Mouse (Mus musculus) urinary bladder, adult 2 months (tissue): ENCODE results near the gene Klhl36. TPM values are rescaled to one million over a fixed set of nuclear protein-coding genes. Genes with fewer than 3 reads are reported as not detected.
A peak's percentile ranks its signal among the peaks of the same experiment; 100 is the strongest.
"Not testable (repeated sequence)": the region's sequence is repeated elsewhere in the genome, so short reads cannot be mapped to it uniquely, and the experiment has no call there.

Experiments used
- DNase-seq: peaks from one replicate; pipeline ENCODE4 v3.0.0; 2022; ENCODE audit warnings: low spot score
- polyA plus RNA-seq: library from polyadenylated mRNA; depleted of rRNA; stranded (reverse); fragments of >200 nt; gene quantifications from 2 replicates; pipeline ENCODE4 v1.2.3, GENCODE M21; 2012

The Klhl36 gene
- polyA plus RNA-seq, 1 experiment = 10.6 TPM

- DNase-seq = no peak
Measured at GRCm38 (mm10) chr8:119835270-119835669, 26.8 kb upstream of the Klhl36 start.

DNA sequence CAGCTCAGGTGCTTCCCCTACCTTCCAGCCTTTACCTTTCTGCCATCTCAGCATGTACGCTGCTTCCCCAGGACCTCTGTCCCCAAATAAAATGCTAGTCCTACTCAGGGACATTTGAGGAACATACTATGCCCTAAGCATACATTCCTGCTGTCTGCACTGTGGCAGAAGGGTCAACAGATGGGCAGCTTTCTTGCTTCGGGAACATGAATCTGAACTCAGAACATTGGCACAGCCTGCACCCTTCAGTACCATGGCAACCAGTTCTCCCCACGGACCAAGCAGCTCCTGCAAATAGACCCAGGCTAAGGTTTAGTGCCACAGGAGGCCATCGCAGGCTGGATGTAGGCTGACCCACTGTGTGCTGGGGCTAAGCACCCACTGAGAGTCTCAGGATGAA lies 25.2 kb upstream of the Klhl36 start:
- DNase-seq = no peak

GRCm38 (mm10) chr8:119837553-119838071 lies 24.5 kb upstream of the Klhl36 start:
- DNase-seq = no peak

DNA sequence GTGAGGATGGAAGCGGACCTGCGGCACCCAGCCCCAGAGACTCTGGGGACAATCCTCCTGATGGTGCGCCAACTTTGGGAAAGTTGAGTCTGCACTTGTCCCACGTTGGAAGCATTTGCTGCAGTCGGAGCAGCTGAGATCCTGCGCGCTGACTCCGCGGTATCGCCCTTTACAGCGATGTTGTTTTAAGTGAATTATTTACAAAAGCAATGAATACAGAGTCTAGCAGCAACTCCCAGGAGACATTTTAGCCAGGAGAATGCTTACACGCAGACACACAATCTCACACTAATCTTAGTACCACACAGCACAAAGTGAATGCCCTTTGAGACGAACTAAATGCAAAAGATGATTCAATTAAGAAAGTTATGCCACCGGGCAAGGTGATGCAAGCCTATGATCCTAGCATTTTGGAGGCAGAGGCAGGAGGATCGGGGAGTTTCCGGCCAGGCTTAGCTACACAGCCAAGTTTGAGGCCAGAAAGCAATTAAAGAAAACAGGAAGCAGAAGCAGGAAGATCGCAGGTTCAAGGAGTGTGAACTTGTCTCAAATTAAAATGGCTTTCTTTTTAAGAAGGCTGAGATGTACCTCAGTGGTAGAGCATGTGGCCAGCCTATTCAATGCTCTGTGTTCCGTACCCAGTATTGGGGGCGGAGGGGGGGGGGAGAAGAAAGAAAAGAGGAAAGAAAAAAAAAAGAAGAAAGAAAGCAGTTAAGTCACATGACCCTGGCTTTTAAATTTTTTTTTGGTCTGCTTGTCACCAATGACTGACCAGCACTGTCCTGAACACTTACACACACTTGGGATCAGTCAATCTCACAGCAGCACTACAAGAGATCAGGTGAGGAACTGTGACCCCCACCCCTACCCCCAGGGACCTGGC lies 23.7 kb upstream of the Klhl36 start:
- DNase-seq = no peak

DNA sequence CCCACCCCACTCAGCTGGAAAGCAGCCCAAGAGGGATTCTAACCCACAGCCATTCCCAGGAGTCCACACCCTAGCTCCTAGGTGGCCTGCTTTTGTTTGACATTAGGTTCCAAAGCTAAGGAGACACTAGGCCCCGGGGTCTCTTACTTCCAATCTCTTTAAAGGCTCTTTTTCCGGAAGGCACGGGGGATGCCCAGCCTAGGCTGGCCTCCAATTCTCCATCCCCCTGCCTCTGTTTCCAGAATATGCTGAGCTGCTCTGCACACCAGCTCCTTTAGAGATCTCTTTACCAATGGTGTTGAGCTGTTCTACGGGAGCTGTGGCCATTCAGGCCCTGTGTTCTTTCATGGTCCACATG lies 23.1 kb upstream of the Klhl36 start:
- DNase-seq = no peak

DNA sequence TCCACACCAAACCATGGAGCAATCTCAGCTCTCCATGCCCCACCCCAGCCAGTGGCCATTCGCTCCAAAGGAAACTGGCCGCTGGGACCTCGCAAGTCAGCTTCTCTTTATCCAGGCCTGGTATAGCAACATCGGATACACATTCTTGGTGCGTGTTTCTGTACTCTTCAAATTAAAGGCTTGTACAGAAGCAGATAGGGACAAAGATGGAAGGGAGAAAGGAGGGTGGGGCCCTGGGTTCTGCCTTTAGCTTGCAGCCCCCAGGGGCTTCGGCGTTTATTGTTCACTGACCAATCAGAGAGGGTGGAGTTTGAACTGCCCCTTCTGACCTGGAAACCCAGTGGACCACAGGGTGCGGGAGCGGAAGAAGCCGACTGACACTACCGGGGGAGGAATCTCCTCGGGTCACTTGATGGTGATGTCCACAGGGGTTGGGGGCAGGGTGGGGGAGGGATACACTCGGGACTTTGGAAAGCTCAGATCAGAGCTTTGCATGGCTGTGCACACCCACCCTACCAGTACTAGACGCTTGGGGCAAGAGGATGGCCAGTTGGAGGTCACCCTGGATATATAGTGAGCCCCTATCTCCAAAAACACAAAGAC lies 22.5 kb upstream of the Klhl36 start:
- no peak for DNase-seq

- peak; percentile 96 for DNase-seq
Measured at GRCm38 (mm10) chr8:119840275-119840808, 21.7 kb upstream of the Klhl36 start, which contains the start of gene Cotl1. Gene Cotl1, minus strand, starts transcription at chr8:119840544.

DNA sequence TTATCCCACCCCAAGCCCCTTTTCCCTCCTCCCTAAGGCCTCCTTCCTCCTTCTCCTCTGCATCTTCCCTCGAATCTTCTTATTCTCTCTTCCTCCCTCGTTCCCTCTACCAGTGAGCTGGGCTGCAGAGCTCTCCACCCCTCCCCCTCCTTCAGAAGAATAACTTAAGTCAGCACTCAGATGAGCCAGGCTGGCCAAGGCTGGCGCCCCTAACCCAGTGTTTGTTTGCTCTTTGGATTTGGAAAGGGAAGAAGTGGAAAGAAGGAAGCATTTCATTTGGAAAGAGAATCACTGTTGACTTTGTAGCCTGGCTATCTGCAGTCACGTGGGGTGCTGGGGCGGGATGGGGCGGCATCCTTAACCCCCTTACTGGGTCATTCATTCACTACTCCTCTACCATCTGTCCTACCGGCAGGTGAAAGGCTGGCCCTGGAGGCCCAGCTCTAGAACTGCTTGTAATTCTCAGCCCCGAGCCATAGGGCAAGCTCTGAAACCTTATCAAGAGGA lies 21.1 kb upstream of the Klhl36 start:
- DNase-seq = no peak

GRCm38 (mm10) chr8:119843444-119843843 lies 18.6 kb upstream of the Klhl36 start:
- no peak for DNase-seq

DNA sequence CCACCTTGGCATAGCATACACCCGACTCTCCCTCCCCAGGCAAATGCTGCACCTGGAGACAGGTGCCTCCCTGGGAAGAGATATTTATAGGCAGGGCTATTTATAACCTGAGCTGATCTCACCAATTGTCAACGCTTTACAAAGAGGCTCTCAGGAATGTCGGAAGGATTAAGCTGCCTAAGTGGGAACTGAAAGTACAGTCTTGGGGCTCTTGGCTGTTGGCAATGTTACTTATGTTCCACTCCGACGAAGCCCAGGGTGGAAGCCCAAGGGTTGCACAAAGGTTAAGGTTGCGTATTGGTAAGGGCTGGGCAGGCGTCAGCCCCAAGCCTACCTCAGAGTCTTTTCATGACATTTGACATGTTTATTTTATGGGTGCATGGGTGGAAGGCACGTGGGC lies 17.5 kb upstream of the Klhl36 start:
- DNase-seq = no peak

GRCm38 (mm10) chr8:119845741-119846140 lies 16.3 kb upstream of the Klhl36 start:
- DNase-seq = not testable (repeated sequence)

DNA sequence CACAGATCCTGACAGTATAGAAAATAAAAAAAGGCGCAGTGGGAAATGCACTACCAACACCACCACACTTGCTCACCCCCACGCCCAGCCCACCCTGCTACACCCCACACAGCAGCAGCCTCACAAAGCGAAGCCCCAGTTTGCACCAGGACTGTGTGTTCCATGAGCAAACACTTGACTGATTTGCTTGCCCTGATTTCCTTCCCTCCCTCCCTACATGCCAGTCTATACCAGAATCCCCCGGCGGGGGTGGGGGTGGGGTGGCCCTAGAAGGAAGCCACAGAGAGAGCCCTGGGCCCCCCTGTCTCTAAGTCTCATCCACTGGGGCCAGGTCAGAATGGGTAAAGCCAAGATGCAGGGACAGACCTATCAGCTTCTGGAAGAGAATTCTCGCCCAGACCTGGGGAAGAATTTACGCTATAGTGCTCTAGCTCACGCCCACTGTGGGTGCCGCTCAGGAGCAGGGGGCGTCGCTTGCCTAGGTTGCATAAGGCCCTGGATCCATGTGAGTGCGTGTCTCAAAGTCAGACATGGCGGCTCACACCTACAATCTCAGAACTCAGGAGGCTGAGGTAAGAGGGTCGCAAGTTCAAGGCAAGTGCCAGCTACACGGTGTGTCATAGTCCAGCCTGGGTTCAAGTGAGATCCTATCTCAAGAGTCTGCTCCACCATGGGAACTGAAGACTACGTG lies 14.7 kb upstream of the Klhl36 start:
- DNase-seq = no peak

DNA sequence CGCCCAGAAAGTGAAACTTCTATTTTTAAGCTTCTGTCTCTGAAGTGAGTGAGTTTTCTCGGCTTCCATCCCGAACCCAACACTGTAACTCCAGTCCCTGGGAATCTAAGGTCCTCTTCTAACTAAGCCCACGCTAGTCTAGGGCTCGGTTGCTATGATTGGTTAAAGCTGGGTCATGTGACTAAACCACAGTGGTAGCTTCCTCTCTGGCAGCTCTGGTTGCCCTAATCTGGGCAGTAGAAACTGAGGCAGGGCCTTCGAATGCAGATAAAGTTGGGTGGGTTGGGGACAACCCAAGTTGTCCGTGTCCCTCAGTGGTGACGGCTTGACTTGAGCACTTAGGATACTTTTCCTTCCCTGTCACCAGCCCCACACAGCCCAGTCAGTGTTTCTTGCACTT lies 8.5 kb upstream of the Klhl36 start:
- no peak for DNase-seq

GRCm38 (mm10) chr8:119854035-119854434 lies 8.0 kb upstream of the Klhl36 start:
- no peak for DNase-seq

DNA sequence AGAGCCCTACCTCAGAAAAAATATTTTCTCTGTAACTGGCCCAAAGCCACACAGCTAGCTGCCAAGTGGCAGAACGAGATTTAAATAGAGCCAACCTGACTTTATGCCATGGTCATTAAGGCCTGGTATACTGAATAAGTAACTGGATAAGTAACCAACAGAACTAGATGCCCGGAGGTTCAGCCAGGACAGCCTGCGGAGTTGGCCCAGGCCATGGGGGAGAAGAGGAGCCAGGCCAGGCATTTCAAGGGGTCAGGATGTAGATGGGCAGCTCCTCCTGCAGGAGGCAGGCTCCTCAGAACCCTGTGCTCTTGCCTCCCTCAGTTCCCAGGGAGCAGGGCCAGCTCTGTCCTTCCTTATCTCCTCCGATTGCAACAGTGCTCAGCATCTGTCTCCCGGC lies 6.4 kb upstream of the Klhl36 start:
- no peak for DNase-seq

GRCm38 (mm10) chr8:119857767-119858166 lies 4.3 kb upstream of the Klhl36 start:
- DNase-seq = no peak

- DNase-seq = no peak
Measured at GRCm38 (mm10) chr8:119862390-119862734, 296 bp downstream of the Klhl36 start.

GRCm38 (mm10) chr8:119862749-119863148 lies 683 bp downstream of the Klhl36 start:
- no peak for DNase-seq

DNA sequence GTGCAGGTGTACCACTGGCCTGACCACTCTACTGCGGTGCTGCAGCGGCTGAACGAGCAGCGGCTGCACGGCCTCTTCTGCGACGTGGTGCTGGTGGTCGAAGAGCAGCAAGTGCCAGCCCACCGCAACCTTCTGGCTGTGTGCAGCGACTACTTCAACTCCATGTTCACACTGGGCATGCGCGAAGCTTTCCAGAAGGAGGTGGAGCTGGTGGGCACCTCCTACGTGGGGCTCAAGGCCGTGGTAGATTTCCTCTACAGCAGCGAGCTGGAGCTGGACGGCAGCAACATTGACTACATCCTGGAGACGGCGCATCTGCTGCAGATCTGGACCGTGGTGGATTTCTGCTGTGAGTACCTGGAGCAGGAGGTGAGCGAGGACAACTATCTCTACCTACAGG lies 7.5 kb downstream of the Klhl36 start:
- DNase-seq = no peak

GRCm38 (mm10) chr8:119873181-119873580 lies 11.1 kb downstream of the Klhl36 start:
- no peak for DNase-seq

GRCm38 (mm10) chr8:119881301-119881700 lies 19.2 kb downstream of the Klhl36 start:
- no peak for DNase-seq

DNA sequence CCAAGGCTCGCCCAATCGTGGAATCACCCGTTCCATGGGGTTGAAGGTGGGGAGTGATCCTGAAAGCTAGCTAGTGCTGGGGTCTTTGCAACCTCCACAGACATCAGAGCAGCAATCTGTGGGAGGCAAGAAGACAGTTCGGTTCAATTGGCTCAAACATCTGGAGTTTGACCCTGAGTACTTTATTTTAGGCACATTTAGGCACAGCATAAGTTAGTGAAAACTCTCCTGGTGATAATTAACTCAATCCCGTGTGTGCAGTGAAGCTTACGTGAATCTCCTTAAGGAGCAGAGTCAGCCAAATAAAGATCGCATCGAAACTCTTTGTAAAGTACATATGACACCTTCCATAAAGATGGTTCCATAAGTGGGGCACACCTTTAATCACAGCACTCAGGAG lies 19.9 kb downstream of the Klhl36 start:
- DNase-seq = no peak
